Mouse (Mus musculus) intestine, postnatal 0 days (tissue): ENCODE data around the gene Olfr1354. TPM values are rescaled to one million over a fixed set of nuclear protein-coding genes. Genes with fewer than 3 reads are reported as not detected.
"Not testable (repeated sequence)": the region's sequence is repeated elsewhere in the genome, so short reads cannot be mapped to it uniquely, and the experiment has no call there.

Experiments used
- ATAC-seq: fragments of 200-750 bp; cut with Nextera tagmentation; 2 replicates; pipeline ENCODE4 v1.8.0; 2017; ENCODE audit warnings: mild to moderate bottlenecking, moderate TSS enrichment, moderate library complexity
- H3K27ac ChIP-seq: fragments of 300-500 bp; sonication (generic); 2 replicates; pipeline ENCODE4 v1.5.1; 2014; ENCODE audit warnings: mild to moderate bottlenecking, low read depth, low read length, moderate library complexity
- H3K27me3 ChIP-seq: fragments of 300-500 bp; sonication (generic); replicated peaks from 2 replicates; pipeline ENCODE4 v1.6.1; 2014; ENCODE audit warnings: low read length, mixed read lengths; ENCODE audit not compliant: control insufficient read depth, insufficient read depth
- H3K36me3 ChIP-seq: fragments of 300-500 bp; sonication (generic); 2 replicates; pipeline ENCODE4 v1.6.1; 2014; ENCODE audit warnings: mild to moderate bottlenecking, moderate library complexity; ENCODE audit not compliant: control insufficient read depth, insufficient read depth
- H3K4me1 ChIP-seq: fragments of 300-500 bp; sonication (generic); replicated peaks from 2 replicates; pipeline ENCODE4 v1.6.1; 2014; ENCODE audit warnings: antibody characterized with exemption, low read length, mixed read lengths; ENCODE audit not compliant: control insufficient read depth, insufficient read depth
- H3K4me2 ChIP-seq: fragments of 300-500 bp; sonication (generic); replicated peaks from 2 replicates; pipeline ENCODE4 v1.6.1; 2014; ENCODE audit warnings: low read depth, mild to moderate bottlenecking, moderate library complexity
- H3K4me3 ChIP-seq: fragments of 300-500 bp; sonication (generic); 2 replicates; pipeline ENCODE4 v1.5.1; 2014; ENCODE audit warnings: low read depth, low read length
- H3K9ac ChIP-seq: fragments of 300-500 bp; sonication (generic); 2 replicates; pipeline ENCODE4 v1.6.1; 2014; ENCODE audit warnings: mild to moderate bottlenecking, low read depth, low read length
- H3K9me3 ChIP-seq: fragments of 300-500 bp; sonication (generic); 2 replicates; pipeline ENCODE4 v1.6.1; 2016; ENCODE audit warnings: mixed run types; ENCODE audit not compliant: control insufficient read depth
- CTCF ChIP-seq: sonication (generic); IDR thresholded peaks from 2 replicates; pipeline ENCODE4 v1.5.1; 2016; ENCODE audit warnings: low read depth, mild to moderate bottlenecking, control low read depth, antibody characterized with exemption, moderate library complexity
- WGBS: fragments of 180-500 bp; shearing (Covaris S2); extraction: QIAGEN DNeasy Blood & Tissue Kit; methylation state at CpG from one replicate; pipeline ENCODE4 v1.1.7; 2014; 5-methylcytosine and 5-hydroxymethylcytosine counted together
- polyA plus RNA-seq: library from polyadenylated mRNA; unstranded; fragments of >200 nt; fragmentation: Nextera tagmentation; extraction: Ambion mirVana; gene quantifications from 2 replicates; pipeline ENCODE4 v1.2.1, GENCODE M21; 2015

The Olfr1354 gene
- polyA plus RNA-seq: not detected in 2 replicates

DNA sequence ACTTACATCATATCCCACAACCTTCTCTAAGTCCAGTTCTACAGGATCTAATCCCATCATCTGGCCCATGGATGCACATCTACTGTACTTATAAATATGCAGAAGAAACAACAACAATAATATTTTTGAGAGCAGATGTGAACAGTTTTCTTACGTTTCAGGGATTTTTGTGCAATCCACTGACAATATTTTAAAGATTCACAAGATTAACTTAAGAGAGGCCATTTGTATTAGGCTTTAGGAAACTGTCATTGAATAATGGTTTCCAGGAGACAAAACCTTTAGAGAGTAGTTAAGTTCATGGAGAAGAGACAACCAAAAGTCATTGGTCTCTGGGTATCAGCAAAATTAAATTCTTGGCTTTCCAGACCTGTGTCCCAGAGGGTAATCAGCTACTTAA lies at the start of gene Olfr1354:
Olfr1354 (plus strand) TSS at position 301 of the 400 bp plus-strand sequence.
- not testable (repeated sequence) for H3K9me3 ChIP-seq, H3K4me3 ChIP-seq, H3K36me3 ChIP-seq, H3K4me1 ChIP-seq, H3K4me2 ChIP-seq, H3K9ac ChIP-seq, H3K27ac ChIP-seq, ATAC-seq, H3K27me3 ChIP-seq
- WGBS: 80% methylated on average over 1 of the region's 1 CpGs

DNA sequence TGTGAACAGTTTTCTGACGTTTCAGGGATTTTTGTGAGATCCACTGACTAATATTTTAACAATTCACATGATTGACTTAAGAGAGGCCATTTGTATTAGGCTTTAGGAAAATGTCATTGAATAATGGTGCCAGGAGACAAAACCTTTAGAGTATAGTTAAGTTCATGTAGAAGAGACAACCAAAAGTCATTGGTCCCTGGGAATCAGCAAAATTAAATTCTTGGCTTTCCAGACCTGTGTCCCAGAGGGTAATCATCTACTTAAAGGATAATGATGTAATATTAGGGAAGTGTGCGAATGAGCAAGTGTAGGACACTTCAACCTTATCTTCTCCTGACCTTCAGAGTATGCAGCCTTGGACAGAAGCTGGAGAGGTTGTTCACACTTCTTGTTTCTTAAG lies 37.7 kb upstream of the Olfr1354 start, which contains the start of gene Olfr1355:
Olfr1355 (plus strand) TSS at position 301 of the 400 bp plus-strand sequence.
- 76% methylated on average over 2 of the region's 2 CpGs for WGBS
- Histone ChIP-seq H3K4me2 (no peak within 1 kb of the TSS), H3K27ac (no peak within 1 kb of the TSS), H3K9me3 (no peaks in the 10 kb centered on the region), H3K36me3 (no peaks in the 10 kb centered on the region), H3K9ac (no peak within 1 kb of the TSS), H3K4me3 (no peak within 1 kb of the TSS), H3K27me3 (no peaks in the 10 kb centered on the region), H3K4me1 (no peaks in the 10 kb centered on the region)
- no peak for TF ChIP-seq CTCF
- ATAC-seq: no peak

DNA sequence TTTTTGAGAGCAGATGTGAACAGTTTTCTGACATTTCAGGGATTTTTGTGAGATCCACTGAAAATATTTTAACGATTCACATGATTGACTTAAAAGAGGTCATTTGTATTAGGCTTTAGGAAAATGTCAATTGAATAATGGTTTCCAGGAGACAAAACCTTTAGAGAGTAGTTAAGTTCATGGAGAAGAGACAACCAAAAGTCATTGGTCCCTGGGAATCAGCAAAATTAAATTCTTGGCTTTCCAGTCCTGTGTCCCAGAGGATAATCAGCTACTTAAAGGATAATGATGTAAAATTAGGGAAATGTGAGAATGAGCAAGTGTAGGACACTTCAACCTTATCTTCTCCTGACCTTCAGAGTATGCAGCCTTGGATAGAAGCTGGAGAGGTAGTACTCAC lies 37.4 kb downstream of the Olfr1354 start, which contains the start of gene Olfr8:
Olfr8 (plus strand) TSS at position 301 of the 400 bp plus-strand sequence.
- WGBS: 81% methylated on average over 1 of the region's 1 CpGs
- not testable (repeated sequence) for H3K4me3 ChIP-seq, ATAC-seq, H3K4me2 ChIP-seq, H3K27me3 ChIP-seq, H3K36me3 ChIP-seq, H3K4me1 ChIP-seq, H3K9me3 ChIP-seq, H3K9ac ChIP-seq, H3K27ac ChIP-seq

DNA sequence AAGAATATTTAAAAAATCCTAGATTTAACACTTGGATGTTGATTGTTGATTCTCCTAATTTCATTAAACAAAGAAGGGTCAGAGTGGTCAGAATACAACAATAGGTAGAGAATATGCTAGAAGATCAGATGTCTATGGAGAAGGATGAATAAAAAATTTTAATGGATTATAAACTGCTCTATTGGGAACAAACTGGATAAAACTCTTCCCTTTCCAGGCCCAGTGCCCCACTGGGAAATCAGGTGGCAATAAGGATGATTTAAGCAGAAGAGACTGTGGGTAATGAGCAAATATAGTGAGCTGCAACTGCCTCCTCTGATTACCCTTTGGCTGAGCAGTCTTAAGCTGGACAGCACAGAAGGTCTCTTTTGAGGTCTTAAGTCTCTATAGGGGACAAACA lies 50.0 kb downstream of the Olfr1354 start, which contains the start of gene Olfr1353:
Olfr1353 (plus strand) TSS at position 301 of the 400 bp plus-strand sequence.
- not testable (repeated sequence) for ATAC-seq, H3K27me3 ChIP-seq, H3K9ac ChIP-seq

More for the DNA sequence above, 50.0 kb downstream of the Olfr1354 start, which contains the start of gene Olfr1353:
- not testable (repeated sequence) for H3K36me3 ChIP-seq, H3K4me2 ChIP-seq, H3K27ac ChIP-seq, H3K9me3 ChIP-seq, H3K4me1 ChIP-seq, H3K4me3 ChIP-seq

Other genes with a start within 250 kb of the Olfr1354 start
- 0.10 and 0.30 TPM in 2 replicates for gene Casp14, start 194.9 kb upstream of the Olfr1354 start, polyA plus RNA-seq
- not detected in 2 replicates for gene Ccdc105, start 160.1 kb upstream of the Olfr1354 start, polyA plus RNA-seq
- gene Slc1a6, start 132.7 kb upstream of the Olfr1354 start, polyA plus RNA-seq: 0.38 and 0.51 TPM in 2 replicates
- not detected in 2 replicates for gene Olfr1356, start 61.0 kb upstream of the Olfr1354 start, polyA plus RNA-seq
- gene Olfr1355, start 37.6 kb upstream of the Olfr1354 start, polyA plus RNA-seq: not detected in 2 replicates
- gene Olfr8, start 37.5 kb downstream of the Olfr1354 start, polyA plus RNA-seq: not detected in 2 replicates
- not detected in 2 replicates for gene Olfr1353, start 50.1 kb downstream of the Olfr1354 start, polyA plus RNA-seq
- gene Olfr1352, start 67.9 kb downstream of the Olfr1354 start, polyA plus RNA-seq: not detected in 2 replicates
- gene Olfr1351, start 99.3 kb downstream of the Olfr1354 start, polyA plus RNA-seq: not detected in 2 replicates
- 0.14 TPM in 1 of 2 replicates, not detected in the other for gene Olfr57, start 115.6 kb downstream of the Olfr1354 start, polyA plus RNA-seq
- gene 2610008E11Rik, start 184.4 kb downstream of the Olfr1354 start, polyA plus RNA-seq: 6.2 and 6.4 TPM in 2 replicates
- gene Vmn2r80, start 235.6 kb downstream of the Olfr1354 start, polyA plus RNA-seq: not detected in 2 replicates